ENCODE assay signal across 26 mouse cellular contexts in genomic region chr13:69479906-69480305, GRCm38 (mm10).
"Had no signal": no experiment of that assay in that cellular context is flagged by ENCODE, and none has a peak within 500 bp of the region (broad histone marks: within the 10 kb centered on the region; RNA-seq: fewer than 3 reads in every experiment).

No protein-coding gene starts in this region.

- ATAC-seq: forebrain, embryonic 13.5 days; forebrain, embryonic 14.5 days; forebrain, embryonic 15.5 days; forebrain, embryonic 16.5 days; forebrain, postnatal 0 days had no signal

- H3K4me2 ChIP-seq: embryonic facial prominence, embryonic 12.5 days; embryonic facial prominence, embryonic 13.5 days; embryonic facial prominence, embryonic 15.5 days; forebrain, embryonic 12.5 days; forebrain, embryonic 13.5 days; forebrain, embryonic 15.5 days had no signal

- DNase-seq: cerebellum, adult 18-20 months; cerebellum, adult 2 months; cerebellum, adult 8-10 months; cerebellum, adult 9-10 months; cerebellum, postnatal 10 days; cerebellum, postnatal 25 days; cerebellum, postnatal 36 days; embryo, embryonic 11 days; forebrain, postnatal 0 days; gastrocnemius, adult 2 months; gastrocnemius, postnatal 10 days; gastrocnemius, postnatal 14 days; gastrocnemius, postnatal 25 days; gastrocnemius, postnatal 36 days; heart, adult 2 months had no signal

- H3K4me3 ChIP-seq: embryonic facial prominence, embryonic 10.5 days; embryonic facial prominence, embryonic 12.5 days; embryonic facial prominence, embryonic 13.5 days; embryonic facial prominence, embryonic 15.5 days; erythroblast, embryonic 14.5 days; forebrain, embryonic 10.5 days; forebrain, embryonic 12.5 days; forebrain, embryonic 13.5 days; forebrain, embryonic 15.5 days; heart, adult 2 months had no signal

- H3K36me3 ChIP-seq: embryonic facial prominence, embryonic 10.5 days; embryonic facial prominence, embryonic 12.5 days; embryonic facial prominence, embryonic 13.5 days; embryonic facial prominence, embryonic 15.5 days; forebrain, embryonic 10.5 days; forebrain, embryonic 12.5 days; forebrain, embryonic 15.5 days had no signal

- H3K9me3 ChIP-seq: embryonic facial prominence, embryonic 10.5 days; embryonic facial prominence, embryonic 12.5 days; embryonic facial prominence, embryonic 13.5 days; embryonic facial prominence, embryonic 15.5 days; forebrain, embryonic 10.5 days; forebrain, embryonic 12.5 days; forebrain, embryonic 13.5 days; forebrain, embryonic 15.5 days had no signal

- H3K27ac ChIP-seq: embryonic facial prominence, embryonic 10.5 days; embryonic facial prominence, embryonic 12.5 days; embryonic facial prominence, embryonic 13.5 days; embryonic facial prominence, embryonic 15.5 days; forebrain, embryonic 10.5 days; forebrain, embryonic 12.5 days; forebrain, embryonic 13.5 days; forebrain, embryonic 15.5 days; heart, adult 2 months had no signal

- H3K9ac ChIP-seq: embryonic facial prominence, embryonic 12.5 days; embryonic facial prominence, embryonic 13.5 days; embryonic facial prominence, embryonic 15.5 days; forebrain, embryonic 12.5 days; forebrain, embryonic 13.5 days; forebrain, embryonic 15.5 days; forebrain, postnatal 0 days had no signal
